Mouse (Mus musculus) intestine, postnatal 0 days (tissue): Measurements from ENCODE around the gene Mtrex. TPM values are rescaled to one million over a fixed set of nuclear protein-coding genes. Genes with fewer than 3 reads are reported as not detected.

ENCODE experiments used
- ATAC-seq: fragments of 200-750 bp; cut with Nextera tagmentation; 2 replicates; pipeline ENCODE4 v1.8.0; 2017; ENCODE audit warnings: mild to moderate bottlenecking, moderate TSS enrichment, moderate library complexity
- H3K27ac ChIP-seq: fragments of 300-500 bp; sonication (generic); 2 replicates; pipeline ENCODE4 v1.5.1; 2014; ENCODE audit warnings: mild to moderate bottlenecking, low read depth, low read length, moderate library complexity
- H3K27me3 ChIP-seq: fragments of 300-500 bp; sonication (generic); replicated peaks from 2 replicates; pipeline ENCODE4 v1.6.1; 2014; ENCODE audit warnings: low read length, mixed read lengths; ENCODE audit not compliant: control insufficient read depth, insufficient read depth
- H3K36me3 ChIP-seq: fragments of 300-500 bp; sonication (generic); 2 replicates; pipeline ENCODE4 v1.6.1; 2014; ENCODE audit warnings: mild to moderate bottlenecking, moderate library complexity; ENCODE audit not compliant: control insufficient read depth, insufficient read depth
- H3K4me1 ChIP-seq: fragments of 300-500 bp; sonication (generic); replicated peaks from 2 replicates; pipeline ENCODE4 v1.6.1; 2014; ENCODE audit warnings: antibody characterized with exemption, low read length, mixed read lengths; ENCODE audit not compliant: control insufficient read depth, insufficient read depth
- H3K4me2 ChIP-seq: fragments of 300-500 bp; sonication (generic); replicated peaks from 2 replicates; pipeline ENCODE4 v1.6.1; 2014; ENCODE audit warnings: low read depth, mild to moderate bottlenecking, moderate library complexity
- H3K4me3 ChIP-seq: fragments of 300-500 bp; sonication (generic); 2 replicates; pipeline ENCODE4 v1.5.1; 2014; ENCODE audit warnings: low read depth, low read length
- H3K9ac ChIP-seq: fragments of 300-500 bp; sonication (generic); 2 replicates; pipeline ENCODE4 v1.6.1; 2014; ENCODE audit warnings: mild to moderate bottlenecking, low read depth, low read length
- H3K9me3 ChIP-seq: fragments of 300-500 bp; sonication (generic); 2 replicates; pipeline ENCODE4 v1.6.1; 2016; ENCODE audit warnings: mixed run types; ENCODE audit not compliant: control insufficient read depth
- CTCF ChIP-seq: sonication (generic); IDR thresholded peaks from 2 replicates; pipeline ENCODE4 v1.5.1; 2016; ENCODE audit warnings: low read depth, mild to moderate bottlenecking, control low read depth, antibody characterized with exemption, moderate library complexity
- WGBS: fragments of 180-500 bp; shearing (Covaris S2); extraction: QIAGEN DNeasy Blood & Tissue Kit; methylation state at CpG from one replicate; pipeline ENCODE4 v1.1.7; 2014; 5-methylcytosine and 5-hydroxymethylcytosine counted together
- polyA plus RNA-seq: library from polyadenylated mRNA; unstranded; fragments of >200 nt; fragmentation: Nextera tagmentation; extraction: Ambion mirVana; gene quantifications from 2 replicates; pipeline ENCODE4 v1.2.1, GENCODE M21; 2015

Mtrex gene
- polyA plus RNA-seq, 1 experiment from 2014 or later: 17.2 TPM

- 54% methylated on average over 4 of the region's 4 CpGs for WGBS
- H3K36me3 ChIP-seq: no peaks in the 10 kb centered on the region
- no peak for ATAC-seq
- no peaks in the 10 kb centered on the region for H3K27me3 ChIP-seq
- peak overlapping the region; percentile 71 for H3K4me3 ChIP-seq
- no peak for TF ChIP-seq CTCF
- H3K4me1 ChIP-seq: no peaks in the 10 kb centered on the region
- H3K9ac ChIP-seq: no peak overlapping the region
- H3K4me2 ChIP-seq: peak overlapping the region; percentile 97
- no peaks in the 10 kb centered on the region for H3K9me3 ChIP-seq
- H3K27ac ChIP-seq: no peak overlapping the region
Observed at GRCm38 (mm10) chr13:112925976-112926375, 1.2 kb downstream of the Mtrex start.

- 55% methylated on average over 6 of the region's 6 CpGs for WGBS
Observed at GRCm38 (mm10) chr13:112925266-112925665, 1.9 kb downstream of the Mtrex start.

DNA sequence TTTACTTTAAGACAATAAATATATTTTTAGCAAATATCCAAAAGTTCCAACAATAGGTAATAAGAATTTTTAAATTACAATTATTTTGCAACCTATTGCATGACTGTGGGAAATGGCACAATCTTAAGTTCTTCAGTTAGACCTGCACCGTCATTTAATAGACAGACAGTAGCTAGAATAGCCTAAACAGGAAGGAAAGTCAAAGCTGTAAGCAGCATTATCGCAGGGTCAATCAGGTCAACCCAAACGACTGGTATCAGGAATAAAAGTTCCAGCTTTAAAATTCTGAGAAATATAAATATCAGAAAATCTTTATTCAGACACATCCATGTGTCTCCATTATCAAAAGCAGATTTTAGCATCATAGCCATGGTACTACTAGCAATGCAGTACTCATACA is 6.3 kb downstream of the Mtrex start:
- no peak for TF ChIP-seq CTCF
- H3K9ac ChIP-seq: no peak overlapping the region
- no peak overlapping the region for H3K27ac ChIP-seq
- ATAC-seq: no peak
- H3K9me3 ChIP-seq: no peaks in the 10 kb centered on the region
- H3K4me2 ChIP-seq: no peak overlapping the region
- 83% methylated on average over 3 of the region's 3 CpGs for WGBS
- no peaks in the 10 kb centered on the region for H3K4me1 ChIP-seq
- no peak overlapping the region for H3K4me3 ChIP-seq
- peaks cover 31% of the 10 kb centered on the region for H3K36me3 ChIP-seq
- no peaks in the 10 kb centered on the region for H3K27me3 ChIP-seq

More at GRCm38 (mm10) chr13:112925266-112925665, 1.9 kb downstream of the Mtrex start:
- 0 out of 2 replicates have a peak, but pooled peaks cover 1% of the 10 kb centered on the region for H3K36me3 ChIP-seq
- H3K4me1 ChIP-seq: no peaks in the 10 kb centered on the region
- no peak for ATAC-seq
- no peak overlapping the region for H3K4me2 ChIP-seq
- H3K9me3 ChIP-seq: no peaks in the 10 kb centered on the region
- H3K4me3 ChIP-seq: no peak overlapping the region
- TF ChIP-seq CTCF: no peak
- H3K27ac ChIP-seq: no peak overlapping the region
- 0 out of 2 replicates have a peak overlapping the region, but pooled peaks have one; percentile 17 for H3K9ac ChIP-seq
- H3K27me3 ChIP-seq: no peaks in the 10 kb centered on the region

GRCm38 (mm10) chr13:112919141-112919865 is 7.9 kb downstream of the Mtrex start:
- no peaks in the 10 kb centered on the region for H3K27me3 ChIP-seq
- H3K4me3 ChIP-seq: no peak overlapping the region
- WGBS: 81% methylated on average over 4 of the region's 4 CpGs
- no peak overlapping the region for H3K27ac ChIP-seq
- no peak for TF ChIP-seq CTCF
- no peaks in the 10 kb centered on the region for H3K4me1 ChIP-seq
- ATAC-seq: no peak
- no peaks in the 10 kb centered on the region for H3K9me3 ChIP-seq
- no peak overlapping the region for H3K4me2 ChIP-seq
- peaks cover 31% of the 10 kb centered on the region for H3K36me3 ChIP-seq
- H3K9ac ChIP-seq: no peak overlapping the region

GRCm38 (mm10) chr13:112910434-112910833 is 16.8 kb downstream of the Mtrex start:
- Histone ChIP-seq H3K27me3 (no peaks in the 10 kb centered on the region), H3K9me3 (no peaks in the 10 kb centered on the region), H3K4me2 (no peak overlapping the region), H3K9ac (no peak overlapping the region), H3K4me1 (no peaks in the 10 kb centered on the region), H3K4me3 (no peak overlapping the region), H3K27ac (no peak overlapping the region), H3K36me3 (peaks cover 39% of the 10 kb centered on the region)
- WGBS: 88% methylated on average over 4 of the region's 4 CpGs
- ATAC-seq: no peak
- no peak for TF ChIP-seq CTCF

- no peak overlapping the region for H3K4me2 ChIP-seq
- no peak overlapping the region for H3K4me3 ChIP-seq
- no peaks in the 10 kb centered on the region for H3K27me3 ChIP-seq
- WGBS: 56% methylated on average over 4 of the region's 4 CpGs
- H3K27ac ChIP-seq: no peak overlapping the region
- H3K4me1 ChIP-seq: no peaks in the 10 kb centered on the region
- peak; percentile 82 for TF ChIP-seq CTCF
- H3K9me3 ChIP-seq: no peaks in the 10 kb centered on the region
- no peak overlapping the region for H3K9ac ChIP-seq
- no peak for ATAC-seq
- H3K36me3 ChIP-seq: peaks cover 47% of the 10 kb centered on the region
Observed at GRCm38 (mm10) chr13:112909663-112910062, 17.5 kb downstream of the Mtrex start.

- H3K9ac ChIP-seq: no peak overlapping the region
- TF ChIP-seq CTCF: no peak
- H3K4me1 ChIP-seq: no peaks in the 10 kb centered on the region
- 85% methylated on average over 3 of the region's 3 CpGs for WGBS
- H3K4me3 ChIP-seq: no peak overlapping the region
- no peaks in the 10 kb centered on the region for H3K9me3 ChIP-seq
- H3K36me3 ChIP-seq: peaks cover 65% of the 10 kb centered on the region
- ATAC-seq: no peak
- no peak overlapping the region for H3K4me2 ChIP-seq
- H3K27ac ChIP-seq: no peak overlapping the region
- no peaks in the 10 kb centered on the region for H3K27me3 ChIP-seq
Observed at GRCm38 (mm10) chr13:112902176-112902575, 25.0 kb downstream of the Mtrex start.
